Mouse (Mus musculus) liver, postnatal 0 days (tissue): ENCODE results near the gene Acsm1.

Source experiments
- CTCF ChIP-seq: sonication (generic); IDR thresholded peaks from 2 replicates; pipeline ENCODE4 v1.5.1; 2016; ENCODE audit warnings: antibody characterized with exemption, low read depth
- EP300 ChIP-seq: IDR thresholded peaks from 2 replicates; pipeline ENCODE4 v1.6.1; 2016; ENCODE audit warnings: antibody characterized with exemption, low read depth, mild to moderate bottlenecking

GRCm38 (mm10) chr7:119689726-119690125, 82.9 kb downstream of the Acsm1 start, which contains the start of gene Acsm4:
- TF ChIP-seq CTCF = no peak
- TF ChIP-seq EP300 = no peak
